Mouse (Mus musculus) liver, postnatal 0 days (tissue): Measurements from ENCODE around the gene Paqr8. TPM values are rescaled to one million over a fixed set of nuclear protein-coding genes. Genes with fewer than 3 reads are reported as not detected.
A peak's percentile ranks its signal among the peaks of the same experiment; 100 is the strongest.

Experiments used
- ATAC-seq: fragments of 200-750 bp; cut with Nextera tagmentation; 2 replicates; pipeline ENCODE4 v1.8.0; 2017; ENCODE audit warnings: mild to moderate bottlenecking, moderate library complexity
- DNase-seq: peaks from one replicate; pipeline ENCODE4 v3.0.0-alpha.2; 2016
- H3K27ac ChIP-seq: fragments of 300-500 bp; sonication (generic); 2 replicates; pipeline ENCODE4 v1.5.1; 2014; ENCODE audit warnings: antibody characterized with exemption, moderate library complexity, mild to moderate bottlenecking, low read depth
- H3K27me3 ChIP-seq: fragments of 300-500 bp; sonication (generic); 2 replicates; pipeline ENCODE4 v1.6.1; 2014; ENCODE audit warnings: low read length, control low read depth, mixed read lengths; ENCODE audit not compliant: insufficient read depth
- H3K36me3 ChIP-seq: fragments of 300-500 bp; sonication (generic); replicated peaks from 2 replicates; pipeline ENCODE4 v1.6.1; 2014; ENCODE audit warnings: mild to moderate bottlenecking, control low read depth, low read length, moderate library complexity, mixed read lengths; ENCODE audit not compliant: insufficient read depth
- H3K4me1 ChIP-seq: fragments of 300-500 bp; sonication (generic); 2 replicates; pipeline ENCODE4 v1.6.1; 2014; ENCODE audit warnings: antibody characterized with exemption, mild to moderate bottlenecking, control low read depth; ENCODE audit not compliant: insufficient read depth
- H3K4me2 ChIP-seq: fragments of 300-500 bp; sonication (generic); 2 replicates; pipeline ENCODE4 v1.6.1; 2014; ENCODE audit warnings: low read depth, mild to moderate bottlenecking, low read length, moderate library complexity, mixed read lengths
- H3K4me3 ChIP-seq: fragments of 300-500 bp; sonication (generic); 2 replicates; pipeline ENCODE4 v1.5.1; 2014; ENCODE audit warnings: low read depth, low read length
- H3K9ac ChIP-seq: fragments of 300-500 bp; sonication (generic); replicated peaks from 2 replicates; pipeline ENCODE4 v1.6.1; 2014; ENCODE audit warnings: mild to moderate bottlenecking, moderate library complexity
- H3K9me3 ChIP-seq: fragments of 300-500 bp; sonication (generic); 2 replicates; pipeline ENCODE4 v1.6.1; 2016; ENCODE audit warnings: mild to moderate bottlenecking, control low read depth, low read length, mixed read lengths
- CTCF ChIP-seq: sonication (generic); IDR thresholded peaks from 2 replicates; pipeline ENCODE4 v1.5.1; 2016; ENCODE audit warnings: antibody characterized with exemption, low read depth
- EP300 ChIP-seq: IDR thresholded peaks from 2 replicates; pipeline ENCODE4 v1.6.1; 2016; ENCODE audit warnings: antibody characterized with exemption, low read depth, mild to moderate bottlenecking
- WGBS: fragments of 180-500 bp; shearing (Covaris S2); extraction: QIAGEN DNeasy Blood & Tissue Kit; methylation state at CpG from one replicate; pipeline ENCODE4 v1.1.7; 2014; ENCODE audit not compliant: insufficient replicate concordance; 5-methylcytosine and 5-hydroxymethylcytosine counted together
- polyA plus RNA-seq: library from polyadenylated mRNA; unstranded; fragments of >200 nt; fragmentation: Nextera tagmentation; extraction: Ambion mirVana; gene quantifications from 2 replicates; pipeline ENCODE4 v1.2.1, GENCODE M21; 2015

The Paqr8 gene
- polyA plus RNA-seq, 1 experiment from 2014 or later, result 0.18 TPM

DNA sequence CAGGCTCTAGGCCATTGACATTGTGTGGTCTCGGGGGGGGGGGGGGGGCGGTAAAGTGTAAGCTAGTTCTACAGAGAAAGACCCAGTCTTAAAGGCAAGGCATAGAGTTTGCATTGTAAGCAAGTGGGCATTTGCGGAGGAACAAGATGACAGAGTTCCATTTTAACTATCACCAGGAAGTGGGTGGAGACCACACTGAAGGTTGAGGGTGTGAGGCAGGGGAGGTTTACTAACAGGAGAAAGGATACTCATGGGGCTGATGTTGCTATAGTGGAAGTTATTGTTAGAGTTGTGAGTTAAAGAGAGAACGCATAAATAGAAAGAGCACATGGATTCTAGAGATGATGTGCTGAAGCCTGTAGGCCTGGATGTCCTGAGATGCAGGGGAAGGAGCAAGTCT is 36.0 kb downstream of the Paqr8 start:
- no peaks in the 10 kb centered on the region for H3K36me3 ChIP-seq
- no peak overlapping the region for H3K4me3 ChIP-seq
- DNase-seq (no peak), ATAC-seq (no peak)
- H3K4me2 ChIP-seq, result no peak overlapping the region
- no peak for TF ChIP-seq CTCF
- TF ChIP-seq EP300, result no peak
- no peaks in the 10 kb centered on the region for H3K9me3 ChIP-seq
- no peak overlapping the region for H3K27ac ChIP-seq
- 56% methylated on average over 4 of the region's 4 CpGs for WGBS
- no peak overlapping the region for H3K9ac ChIP-seq
- H3K4me1 ChIP-seq, result no peaks in the 10 kb centered on the region
- no peaks in the 10 kb centered on the region for H3K27me3 ChIP-seq

DNA sequence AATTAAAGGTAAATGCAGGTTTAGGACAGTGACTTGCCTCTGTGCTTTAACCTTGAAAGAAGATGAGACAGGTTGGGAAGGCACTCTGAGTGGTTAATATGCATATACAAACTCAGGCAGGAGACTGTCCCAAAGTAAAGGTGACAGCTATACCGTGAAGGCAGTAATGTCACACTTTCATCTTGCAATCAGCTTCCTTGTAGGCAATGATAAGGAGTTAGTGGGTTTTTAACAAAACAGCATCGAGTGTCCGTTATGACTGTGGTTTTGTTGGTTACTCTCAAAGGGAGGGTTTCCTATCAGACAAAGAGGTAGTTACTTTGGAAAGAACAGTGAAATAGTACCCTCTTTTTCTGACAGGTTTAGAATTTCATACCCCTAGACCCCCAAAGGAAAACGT is 38.1 kb downstream of the Paqr8 start:
- Histone ChIP-seq H3K4me3 (no peak overlapping the region), H3K9me3 (no peaks in the 10 kb centered on the region), H3K9ac (no peak overlapping the region), H3K4me1 (no peaks in the 10 kb centered on the region), H3K27ac (no peak overlapping the region), H3K27me3 (no peaks in the 10 kb centered on the region), H3K36me3 (no peaks in the 10 kb centered on the region), H3K4me2 (no peak overlapping the region)
- 31% methylated on average over 4 of the region's 4 CpGs for WGBS
- ATAC-seq (no peak), DNase-seq (no peak)
- TF ChIP-seq EP300 (peak; percentile 55; the same call in 1 of the 2 replicates), CTCF (no peak)

DNA sequence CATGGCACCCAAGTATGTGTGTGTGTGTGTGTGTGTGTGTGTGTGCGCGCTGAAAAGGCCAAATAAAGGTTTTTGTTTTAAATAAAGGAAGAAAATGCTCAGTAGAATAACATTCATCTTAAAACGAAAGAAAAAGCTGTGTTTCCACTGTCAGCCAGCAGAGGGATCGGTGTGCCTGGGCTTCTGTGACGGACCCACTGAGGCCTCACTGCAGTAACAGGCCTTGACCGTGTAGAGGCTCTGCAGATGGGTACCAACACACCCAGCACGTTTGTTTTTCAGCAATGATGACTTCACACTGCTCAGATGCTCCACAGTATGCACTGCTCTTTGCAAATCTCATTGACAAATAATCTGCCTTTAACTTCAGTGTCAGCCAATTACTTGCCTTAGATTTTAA is 43.1 kb downstream of the Paqr8 start:
- no peak overlapping the region for H3K9ac ChIP-seq
- no peak overlapping the region for H3K27ac ChIP-seq
- no peaks in the 10 kb centered on the region for H3K27me3 ChIP-seq
- no peak overlapping the region for H3K4me3 ChIP-seq
- TF ChIP-seq CTCF (peak; percentile 82), EP300 (no peak)
- peak; percentile 93 for ATAC-seq
- no peaks in the 10 kb centered on the region for H3K4me1 ChIP-seq
- no peaks in the 10 kb centered on the region for H3K9me3 ChIP-seq
- DNase-seq, result peak; percentile 69
- H3K4me2 ChIP-seq, result no peak overlapping the region
- 13% methylated on average over 7 of the region's 7 CpGs for WGBS
- H3K36me3 ChIP-seq, result no peaks in the 10 kb centered on the region

DNA sequence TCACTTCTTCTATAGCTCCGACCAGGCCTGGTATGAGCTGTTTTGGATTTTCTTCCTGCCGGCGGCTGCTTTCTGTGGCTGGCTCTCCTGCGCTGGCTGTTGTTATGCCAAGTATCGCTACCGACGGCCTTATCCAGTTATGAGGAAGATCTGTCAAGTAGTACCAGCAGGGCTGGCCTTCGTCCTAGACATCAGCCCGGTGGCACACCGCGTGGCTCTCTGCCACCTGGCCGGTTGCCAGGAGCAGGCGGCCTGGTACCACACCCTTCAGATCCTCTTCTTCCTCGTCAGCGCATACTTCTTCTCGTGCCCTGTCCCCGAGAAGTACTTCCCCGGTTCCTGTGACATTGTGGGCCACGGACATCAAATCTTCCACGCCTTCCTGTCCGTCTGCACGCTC is 44.7 kb downstream of the Paqr8 start:
- ATAC-seq (no peak), DNase-seq (peak; percentile 20)
- H3K4me1 ChIP-seq, result no peaks in the 10 kb centered on the region
- no peak overlapping the region for H3K4me3 ChIP-seq
- TF ChIP-seq EP300, result no peak
- TF ChIP-seq CTCF, result no peak
- H3K36me3 ChIP-seq, result no peaks in the 10 kb centered on the region
- H3K27me3 ChIP-seq, result no peaks in the 10 kb centered on the region
- no peak overlapping the region for H3K4me2 ChIP-seq
- 88% methylated on average over 22 of the region's 22 CpGs for WGBS
- no peaks in the 10 kb centered on the region for H3K9me3 ChIP-seq
- no peak overlapping the region for H3K27ac ChIP-seq
- no peak overlapping the region for H3K9ac ChIP-seq

DNA sequence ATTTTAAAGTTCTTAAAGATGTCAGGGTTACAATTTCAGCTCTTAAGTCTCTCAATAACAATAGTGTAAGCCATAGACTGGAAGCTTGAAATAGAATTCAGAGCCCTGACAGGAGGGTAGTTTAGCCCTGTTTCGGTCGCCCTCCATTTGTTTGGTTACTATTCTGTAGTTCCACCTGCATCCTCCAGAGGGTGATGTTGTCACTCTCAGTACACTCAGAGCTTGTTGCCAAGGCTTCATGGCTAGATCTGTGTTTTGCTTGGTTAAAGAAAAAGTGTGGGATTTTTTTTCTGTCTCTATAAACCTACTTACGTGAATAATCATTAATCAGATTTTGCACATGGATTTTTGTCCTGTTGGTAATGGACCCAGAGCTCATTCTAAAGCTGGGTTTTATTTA is 48.6 kb downstream of the Paqr8 start:
- no peaks in the 10 kb centered on the region for H3K4me1 ChIP-seq
- H3K4me3 ChIP-seq, result no peak overlapping the region
- TF ChIP-seq EP300 (no peak), CTCF (peak; percentile 92)
- H3K4me2 ChIP-seq, result no peak overlapping the region
- 21% methylated on average over 3 of the region's 3 CpGs for WGBS
- no peaks in the 10 kb centered on the region for H3K36me3 ChIP-seq
- H3K9me3 ChIP-seq, result no peaks in the 10 kb centered on the region
- ATAC-seq (peak; percentile 64), DNase-seq (peak; percentile 47)
- H3K27me3 ChIP-seq, result no peaks in the 10 kb centered on the region
- no peak overlapping the region for H3K9ac ChIP-seq
- no peak overlapping the region for H3K27ac ChIP-seq

DNA sequence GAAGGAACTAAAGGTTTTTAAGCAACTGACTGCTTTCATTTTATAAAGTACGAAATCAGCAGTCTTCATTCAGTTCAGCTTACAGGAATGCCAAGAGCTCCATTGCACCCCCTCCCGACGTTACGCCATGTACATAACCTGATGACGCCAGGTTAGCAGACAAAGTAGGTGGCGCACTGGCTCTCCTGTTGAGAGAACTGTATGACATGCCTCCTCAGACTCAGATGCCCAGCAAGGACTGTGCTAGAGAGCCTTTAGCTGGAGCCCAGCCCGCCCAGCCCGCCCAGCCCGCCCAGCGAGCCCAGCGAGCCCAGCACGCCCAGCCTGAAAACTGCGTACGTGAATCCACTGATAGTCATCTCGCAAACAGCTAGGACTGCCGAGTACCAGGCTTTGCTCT is 49.7 kb downstream of the Paqr8 start:
- H3K27me3 ChIP-seq, result no peaks in the 10 kb centered on the region
- H3K9me3 ChIP-seq, result no peaks in the 10 kb centered on the region
- WGBS, result 37% methylated on average over 16 of the region's 16 CpGs
- no peaks in the 10 kb centered on the region for H3K4me1 ChIP-seq
- no peaks in the 10 kb centered on the region for H3K36me3 ChIP-seq
- TF ChIP-seq EP300 (no peak), CTCF (peak; percentile 47)
- no peak overlapping the region for H3K9ac ChIP-seq
- H3K27ac ChIP-seq, result no peak overlapping the region
- DNase-seq (peak; percentile 57), ATAC-seq (peak; percentile 96)
- H3K4me2 ChIP-seq, result no peak overlapping the region
- no peak overlapping the region for H3K4me3 ChIP-seq

DNA sequence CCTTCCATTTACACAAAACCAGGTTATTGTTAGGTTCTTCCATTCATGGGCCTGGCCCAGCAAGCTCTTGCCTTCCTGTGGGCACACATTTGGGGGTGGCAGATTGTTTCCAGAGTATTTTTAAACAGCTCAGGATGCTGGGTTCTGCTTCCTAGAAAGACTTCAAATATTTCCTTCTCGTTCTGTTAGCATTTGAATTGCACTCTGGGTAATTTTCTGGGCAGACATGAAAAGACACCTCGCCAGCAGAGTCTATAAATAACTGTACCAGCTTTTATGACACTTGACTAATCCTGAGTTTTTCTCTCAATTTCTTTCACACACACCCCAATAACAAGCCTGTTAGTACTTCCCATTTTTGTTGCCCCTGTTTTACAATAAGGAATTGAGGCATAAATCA is 50.9 kb downstream of the Paqr8 start:
- TF ChIP-seq CTCF, result no peak
- no peak for TF ChIP-seq EP300
- H3K9me3 ChIP-seq, result no peaks in the 10 kb centered on the region
- H3K9ac ChIP-seq, result no peak overlapping the region
- no peak overlapping the region for H3K4me3 ChIP-seq
- DNase-seq (no peak), ATAC-seq (no peak)
- no peak overlapping the region for H3K27ac ChIP-seq
- no peaks in the 10 kb centered on the region for H3K27me3 ChIP-seq
- H3K36me3 ChIP-seq, result no peaks in the 10 kb centered on the region
- no peaks in the 10 kb centered on the region for H3K4me1 ChIP-seq
- H3K4me2 ChIP-seq, result no peak overlapping the region
- WGBS, result 38% methylated on average over 2 of the region's 2 CpGs
